Mouse (Mus musculus): ENCODE results near the gene Rac3. TPM values are rescaled to one million over a fixed set of nuclear protein-coding genes. Genes with fewer than 3 reads are reported as not detected.

Rac3 gene
- polyA plus RNA-seq, 1 experiment from 2014 or later, result 3.0 TPM

- H3K27me3 ChIP-seq (ENCODE audit: control insufficient read depth, insufficient read depth, low read length), result peaks cover 33% of the 10 kb centered on the region
- 10% methylated on average over 17 of the region's 17 CpGs for WGBS (ENCODE audit: insufficient replicate concordance)
- peaks cover 9% of the 10 kb centered on the region for H3K4me1 ChIP-seq (ENCODE audit: control insufficient read depth, insufficient read depth, low read length)
- peak overlapping the region; percentile 62 for H3K4me3 ChIP-seq (ENCODE audit: low read depth, low read length)
- H3K4me2 ChIP-seq, result peak overlapping the region; percentile 97
- no peaks in the 10 kb centered on the region for H3K9me3 ChIP-seq (replicated peaks; ENCODE audit: control insufficient read depth, low read length)
- no peak overlapping the region for H3K27ac ChIP-seq (ENCODE audit: low read depth, low read length)
- H3K36me3 ChIP-seq (ENCODE audit: control insufficient read depth, insufficient read depth, low read length), result 0 out of 2 replicates have a peak, but pooled peaks cover 9% of the 10 kb centered on the region
- ATAC-seq (replicated peaks; ENCODE audit: insufficient number of reproducible peaks, low FRiP score, low TSS enrichment), result no peak; the same call in 1 of the 2 replicates
- 0 out of 2 replicates have a peak overlapping the region, but pooled peaks have one; percentile 30 for H3K9ac ChIP-seq (ENCODE audit: low read depth, low read length)
These were observed 820 bp upstream of the Rac3 start for GRCm38 (mm10) chr11:120720450-120720849.

GRCm38 (mm10) chr11:120722067-120722630 is 879 bp downstream of the Rac3 start:
- Histone ChIP-seq H3K4me3 (ENCODE audit: low read depth, low read length) (peak overlapping the region; percentile 62), H3K9ac (ENCODE audit: low read depth, low read length) (peak overlapping the region; percentile 70; the same call in 1 of the 2 replicates), H3K27ac (ENCODE audit: low read depth, low read length) (no peak overlapping the region), H3K4me2 (peak overlapping the region; percentile 97), H3K27me3 (ENCODE audit: control insufficient read depth, insufficient read depth, low read length) (peaks cover 34% of the 10 kb centered on the region), H3K4me1 (ENCODE audit: control insufficient read depth, insufficient read depth, low read length) (peaks cover 9% of the 10 kb centered on the region), H3K36me3 (ENCODE audit: control insufficient read depth, insufficient read depth, low read length) (0 out of 2 replicates have a peak, but pooled peaks cover 5% of the 10 kb centered on the region), H3K9me3 (replicated peaks; ENCODE audit: control insufficient read depth, low read length) (no peaks in the 10 kb centered on the region)
- no peak for ATAC-seq (replicated peaks; ENCODE audit: insufficient number of reproducible peaks, low FRiP score, low TSS enrichment)
- 16% methylated on average over 21 of the region's 21 CpGs for WGBS (ENCODE audit: insufficient replicate concordance)

GRCm38 (mm10) chr11:120722761-120723382 is 1.6 kb downstream of the Rac3 start:
- Histone ChIP-seq H3K36me3 (ENCODE audit: control insufficient read depth, insufficient read depth, low read length) (0 out of 2 replicates have a peak, but pooled peaks cover 2% of the 10 kb centered on the region), H3K4me3 (ENCODE audit: low read depth, low read length) (no peak overlapping the region), H3K9me3 (replicated peaks; ENCODE audit: control insufficient read depth, low read length) (no peaks in the 10 kb centered on the region), H3K4me2 (no peak overlapping the region), H3K9ac (ENCODE audit: low read depth, low read length) (no peak overlapping the region), H3K4me1 (ENCODE audit: control insufficient read depth, insufficient read depth, low read length) (peaks cover 9% of the 10 kb centered on the region), H3K27ac (ENCODE audit: low read depth, low read length) (no peak overlapping the region), H3K27me3 (ENCODE audit: control insufficient read depth, insufficient read depth, low read length) (peaks cover 34% of the 10 kb centered on the region)
- WGBS (ENCODE audit: insufficient replicate concordance), result 87% methylated on average over 11 of the region's 11 CpGs
- ATAC-seq (replicated peaks; ENCODE audit: insufficient number of reproducible peaks, low FRiP score, low TSS enrichment), result no peak

- Histone ChIP-seq H3K36me3 (ENCODE audit: control insufficient read depth, insufficient read depth, low read length) (0 out of 2 replicates have a peak, but pooled peaks cover 2% of the 10 kb centered on the region), H3K9me3 (replicated peaks; ENCODE audit: control insufficient read depth, low read length) (no peaks in the 10 kb centered on the region), H3K9ac (ENCODE audit: low read depth, low read length) (no peak overlapping the region), H3K4me2 (no peak overlapping the region), H3K27ac (ENCODE audit: low read depth, low read length) (no peak overlapping the region), H3K4me1 (ENCODE audit: control insufficient read depth, insufficient read depth, low read length) (peaks cover 9% of the 10 kb centered on the region), H3K27me3 (ENCODE audit: control insufficient read depth, insufficient read depth, low read length) (peaks cover 39% of the 10 kb centered on the region), H3K4me3 (ENCODE audit: low read depth, low read length) (no peak overlapping the region)
- ATAC-seq (replicated peaks; ENCODE audit: insufficient number of reproducible peaks, low FRiP score, low TSS enrichment), result no peak
- 88% methylated on average over 7 of the region's 7 CpGs for WGBS (ENCODE audit: insufficient replicate concordance)
These were observed 2.2 kb downstream of the Rac3 start for GRCm38 (mm10) chr11:120723509-120723908.

- 19% methylated on average over 36 of the region's 36 CpGs for WGBS (ENCODE audit: insufficient replicate concordance)
These were observed 5.2 kb downstream of the Rac3 start for GRCm38 (mm10) chr11:120726243-120727168.

GRCm38 (mm10) chr11:120727169-120727527 is 5.9 kb downstream of the Rac3 start, which contains the start of gene Dcxr:
Dcxr (minus strand) TSS chr11:120727281.
- H3K27me3 ChIP-seq (ENCODE audit: control insufficient read depth, insufficient read depth, low read length), result peaks cover 40% of the 10 kb centered on the region
- WGBS (ENCODE audit: insufficient replicate concordance), result under 1% methylated on average over 14 of the region's 14 CpGs
- no peaks in the 10 kb centered on the region for H3K9me3 ChIP-seq (replicated peaks; ENCODE audit: control insufficient read depth, low read length)
- H3K4me1 ChIP-seq (ENCODE audit: control insufficient read depth, insufficient read depth, low read length), result no peaks in the 10 kb centered on the region
- H3K27ac ChIP-seq (ENCODE audit: low read depth, low read length), result no peak within 1 kb of the TSS
- peak within 1 kb of the TSS; percentile 93 for H3K4me2 ChIP-seq
- H3K4me3 ChIP-seq (ENCODE audit: low read depth, low read length), result peak within 1 kb of the TSS; percentile 62
- peak; percentile 86 for ATAC-seq (replicated peaks; ENCODE audit: insufficient number of reproducible peaks, low FRiP score, low TSS enrichment)
- peak within 1 kb of the TSS; percentile 59 for H3K9ac ChIP-seq (ENCODE audit: low read depth, low read length)
- H3K36me3 ChIP-seq (ENCODE audit: control insufficient read depth, insufficient read depth, low read length), result no peaks in the 10 kb centered on the region

More at GRCm38 (mm10) chr11:120726243-120727168, 5.2 kb downstream of the Rac3 start:
- H3K9me3 ChIP-seq (replicated peaks; ENCODE audit: control insufficient read depth, low read length), result no peaks in the 10 kb centered on the region
- peak overlapping the region; percentile 62 for H3K4me3 ChIP-seq (ENCODE audit: low read depth, low read length)
- H3K27ac ChIP-seq (ENCODE audit: low read depth, low read length), result no peak overlapping the region
- H3K4me2 ChIP-seq, result peak overlapping the region; percentile 93
- H3K36me3 ChIP-seq (ENCODE audit: control insufficient read depth, insufficient read depth, low read length), result no peaks in the 10 kb centered on the region
- H3K9ac ChIP-seq (ENCODE audit: low read depth, low read length), result peak overlapping the region; percentile 59
- peaks cover 46% of the 10 kb centered on the region for H3K27me3 ChIP-seq (ENCODE audit: control insufficient read depth, insufficient read depth, low read length)
- ATAC-seq (replicated peaks; ENCODE audit: insufficient number of reproducible peaks, low FRiP score, low TSS enrichment), result peak; percentile 8; the same call in 1 of the 2 replicates
- H3K4me1 ChIP-seq (ENCODE audit: control insufficient read depth, insufficient read depth, low read length), result peaks cover 4% of the 10 kb centered on the region; the same call in 1 of the 2 replicates

GRCm38 (mm10) chr11:120727564-120727963 is 6.3 kb downstream of the Rac3 start:
- ATAC-seq (replicated peaks; ENCODE audit: insufficient number of reproducible peaks, low FRiP score, low TSS enrichment), result no peak
- Histone ChIP-seq H3K4me3 (ENCODE audit: low read depth, low read length) (no peak overlapping the region), H3K4me1 (ENCODE audit: control insufficient read depth, insufficient read depth, low read length) (no peaks in the 10 kb centered on the region), H3K4me2 (no peak overlapping the region; the same call in 1 of the 2 replicates), H3K9me3 (replicated peaks; ENCODE audit: control insufficient read depth, low read length) (no peaks in the 10 kb centered on the region), H3K27me3 (ENCODE audit: control insufficient read depth, insufficient read depth, low read length) (peaks cover 36% of the 10 kb centered on the region), H3K36me3 (ENCODE audit: control insufficient read depth, insufficient read depth, low read length) (no peaks in the 10 kb centered on the region), H3K27ac (ENCODE audit: low read depth, low read length) (no peak overlapping the region), H3K9ac (ENCODE audit: low read depth, low read length) (no peak overlapping the region)
- WGBS (ENCODE audit: insufficient replicate concordance), result 54% methylated on average over 12 of the region's 12 CpGs

- no peak overlapping the region for H3K27ac ChIP-seq (ENCODE audit: low read depth, low read length)
- peaks cover 26% of the 10 kb centered on the region for H3K27me3 ChIP-seq (ENCODE audit: control insufficient read depth, insufficient read depth, low read length)
- ATAC-seq (replicated peaks; ENCODE audit: insufficient number of reproducible peaks, low FRiP score, low TSS enrichment), result no peak
- 72% methylated on average over 11 of the region's 11 CpGs for WGBS (ENCODE audit: insufficient replicate concordance)
- no peaks in the 10 kb centered on the region for H3K36me3 ChIP-seq (ENCODE audit: control insufficient read depth, insufficient read depth, low read length)
- no peak overlapping the region for H3K4me2 ChIP-seq
- H3K9ac ChIP-seq (ENCODE audit: low read depth, low read length), result no peak overlapping the region
- no peaks in the 10 kb centered on the region for H3K9me3 ChIP-seq (replicated peaks; ENCODE audit: control insufficient read depth, low read length)
- no peak overlapping the region for H3K4me3 ChIP-seq (ENCODE audit: low read depth, low read length)
- 0 out of 2 replicates have a peak, but pooled peaks cover 3% of the 10 kb centered on the region for H3K4me1 ChIP-seq (ENCODE audit: control insufficient read depth, insufficient read depth, low read length)
These were observed 7.4 kb downstream of the Rac3 start for GRCm38 (mm10) chr11:120728530-120729240.

Data from heart, embryonic 11.5 days (tissue).